Mouse (Mus musculus) central nervous system, embryonic 11.5 days (tissue): ENCODE data around the gene Vmn1r183. TPM values are rescaled to one million over a fixed set of nuclear protein-coding genes. Genes with fewer than 3 reads are reported as not detected.

Experiments used
- polyA plus RNA-seq: library from polyadenylated mRNA; depleted of rRNA; stranded (reverse); fragments of >200 nt; gene quantifications from 2 replicates; pipeline ENCODE4 v1.2.3, GENCODE M21; 2012; rRNA removed

Vmn1r183 gene
- not detected in 2 replicates for polyA plus RNA-seq

DNA sequence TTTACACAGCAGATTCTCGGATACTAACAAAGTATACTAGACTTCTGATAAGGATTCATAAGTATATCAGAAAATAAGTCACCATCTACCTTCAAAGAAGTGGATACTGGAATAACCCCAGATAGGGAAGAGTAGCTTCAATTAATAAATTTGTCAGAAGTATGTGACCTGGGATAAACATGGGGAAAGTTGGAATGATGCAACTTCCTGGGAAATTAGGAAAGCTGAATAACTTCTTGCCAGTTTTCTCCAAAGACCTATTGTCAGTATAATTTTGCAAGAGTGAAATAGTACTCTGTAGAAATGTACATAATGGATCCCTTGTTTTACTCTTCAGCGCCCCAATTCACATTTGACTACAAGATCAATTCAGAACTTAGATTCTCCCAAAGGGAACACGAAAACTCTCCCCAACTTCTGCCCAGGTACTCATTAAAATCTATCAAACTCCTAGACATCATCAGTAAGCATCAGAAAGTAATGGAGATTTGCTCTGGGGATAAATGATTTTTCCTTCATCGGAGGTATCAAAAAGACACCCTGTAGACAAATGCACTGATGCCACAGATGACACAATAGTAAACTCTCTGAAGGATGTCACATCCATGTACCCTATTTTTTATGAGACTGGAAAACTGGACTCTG is at the start of gene Vmn1r183:
TSS of gene Vmn1r183 (plus strand) at position 595 of the 645 bp plus-strand sequence.

GRCm38 (mm10) chr7:24081634-24082431 is 28.8 kb downstream of the Vmn1r183 start, which contains the start of gene Zfp180:
TSS of gene Zfp180 (plus strand) at chr7:24081924.

DNA sequence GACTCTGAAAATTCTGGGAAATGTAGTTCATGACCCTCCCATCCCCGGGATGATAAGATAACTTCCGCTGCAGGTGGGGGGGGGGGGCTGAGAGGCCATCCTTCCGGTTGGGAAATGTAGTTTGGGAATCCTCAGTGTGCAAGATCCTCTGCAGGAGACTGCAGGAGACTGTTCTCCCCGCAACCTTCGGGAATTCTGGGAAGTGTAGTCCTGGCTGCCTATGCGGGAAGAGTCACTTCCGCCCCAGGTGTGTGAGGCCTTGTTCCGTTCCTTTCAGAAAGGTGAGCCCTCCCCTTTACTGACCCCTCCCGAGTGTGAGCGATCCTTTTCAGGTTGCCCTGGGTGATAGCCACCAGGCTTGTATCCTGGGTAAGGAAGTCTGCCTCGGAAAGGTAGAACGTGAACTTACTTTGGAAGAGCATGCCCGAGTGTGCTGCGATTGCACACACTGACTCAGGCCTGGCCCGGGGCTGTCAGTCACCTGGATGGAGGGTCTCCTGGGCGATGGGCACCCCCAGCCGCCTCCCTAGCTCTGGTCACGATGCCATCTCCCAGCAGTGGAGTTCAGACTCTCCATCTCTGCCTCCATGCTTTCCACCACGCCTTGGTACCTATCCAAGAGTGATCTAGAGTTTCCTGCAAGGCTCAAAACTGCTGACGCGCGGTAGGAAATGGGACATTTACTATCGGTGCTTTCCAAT is 59.3 kb downstream of the Vmn1r183 start, which contains the start of gene Zfp112:
TSS of gene Zfp112 (plus strand) at position 159 of the 701 bp plus-strand sequence.

Other genes with a start within 250 kb of the Vmn1r183 start
- not detected in 2 replicates for gene Vmn1r175, start 242.6 kb upstream of the Vmn1r183 start, polyA plus RNA-seq
- not detected in 2 replicates for gene Vmn1r176, start 215.9 kb upstream of the Vmn1r183 start, polyA plus RNA-seq
- not detected in 2 replicates for gene Vmn1r177, start 186.8 kb upstream of the Vmn1r183 start, polyA plus RNA-seq
- not detected in 2 replicates for gene Vmn1r178, start 161.2 kb upstream of the Vmn1r183 start, polyA plus RNA-seq
- gene Vmn1r179, start 126.3 kb upstream of the Vmn1r183 start, polyA plus RNA-seq = not detected in 2 replicates
- gene Vmn1r180, start 102.6 kb upstream of the Vmn1r183 start, polyA plus RNA-seq = not detected in 2 replicates
- gene Vmn1r181, start 78.6 kb upstream of the Vmn1r183 start, polyA plus RNA-seq = not detected in 2 replicates
- gene V1rd19, start 51.6 kb upstream of the Vmn1r183 start, polyA plus RNA-seq = not detected in 2 replicates
- 32.3 and 35.1 TPM in 2 replicates for gene Zfp180, start 28.7 kb downstream of the Vmn1r183 start, polyA plus RNA-seq
- gene Zfp112, start 59.1 kb downstream of the Vmn1r183 start, polyA plus RNA-seq = 2.6 and 3.6 TPM in 2 replicates
- gene Zfp235, start 80.9 kb downstream of the Vmn1r183 start, polyA plus RNA-seq = 9.4 and 12.1 TPM in 2 replicates
- gene Zfp114, start 121.8 kb downstream of the Vmn1r183 start, polyA plus RNA-seq = 2.0 and 3.0 TPM in 2 replicates
- gene Zfp111, start 158.2 kb downstream of the Vmn1r183 start, polyA plus RNA-seq = 6.3 and 7.0 TPM in 2 replicates
- 3.0 and 4.6 TPM in 2 replicates for gene Zfp109, start 184.3 kb downstream of the Vmn1r183 start, polyA plus RNA-seq
- gene Zfp108, start 201.5 kb downstream of the Vmn1r183 start, polyA plus RNA-seq = 1.5 and 3.2 TPM in 2 replicates
- gene Zfp93, start 217.2 kb downstream of the Vmn1r183 start, polyA plus RNA-seq = 4.5 and 6.8 TPM in 2 replicates
- 46.2 and 50.8 TPM in 2 replicates for gene Zfp61, start 248.0 kb downstream of the Vmn1r183 start, polyA plus RNA-seq